Mouse (Mus musculus) thymus, postnatal 4 days (tissue): ENCODE measurements at regions not wholly inside any gene's neighbourhood (a gene's known extent, or its start where the extent isn't known, plus 50 kb on each side); places are given as distances from the start of the nearest gene placed in this dataset.

Source experiments
- DNase-seq: peaks from one replicate; pipeline ENCODE4 v3.0.0; 2021

- DNase-seq: no peak
Measured at GRCm38 (mm10) chr11:112982802-112983591, 201.0 kb downstream of the Sox9 start.

- no peak for DNase-seq
Measured at GRCm38 (mm10) chr11:112986029-112986573, 204.1 kb downstream of the Sox9 start.

- DNase-seq: no peak
Measured at GRCm38 (mm10) chr11:112987782-112988181, 205.8 kb downstream of the Sox9 start.

- no peak for DNase-seq
Measured at GRCm38 (mm10) chr11:112988900-112989299, 206.9 kb downstream of the Sox9 start.

GRCm38 (mm10) chr11:112989981-112990512, 208.0 kb downstream of the Sox9 start:
- no peak for DNase-seq

GRCm38 (mm10) chr11:112990751-112991150, 208.7 kb downstream of the Sox9 start:
- no peak for DNase-seq

GRCm38 (mm10) chr11:112991862-112992261, 209.8 kb downstream of the Sox9 start:
- DNase-seq: no peak

- DNase-seq: no peak
Measured at GRCm38 (mm10) chr11:112998777-112999583, 217.0 kb downstream of the Sox9 start.

- no peak for DNase-seq
Measured at GRCm38 (mm10) chr11:113001071-113001470, 219.0 kb downstream of the Sox9 start.

- DNase-seq: no peak
Measured at GRCm38 (mm10) chr11:113005895-113006294, 223.9 kb downstream of the Sox9 start.

GRCm38 (mm10) chr11:113008521-113008920, 226.5 kb downstream of the Sox9 start:
- DNase-seq: no peak

- DNase-seq: no peak
Measured at GRCm38 (mm10) chr11:113009376-113009775, 227.4 kb downstream of the Sox9 start.

- DNase-seq: no peak
Measured at GRCm38 (mm10) chr11:113010906-113011305, 228.9 kb downstream of the Sox9 start.

GRCm38 (mm10) chr11:113014186-113015010, 232.4 kb downstream of the Sox9 start:
- no peak for DNase-seq

GRCm38 (mm10) chr11:113015686-113016304, 233.8 kb downstream of the Sox9 start:
- DNase-seq: no peak

GRCm38 (mm10) chr11:113016801-113017715, 235.0 kb downstream of the Sox9 start:
- no peak for DNase-seq

- DNase-seq: no peak
Measured at GRCm38 (mm10) chr11:113021533-113021932, 239.5 kb downstream of the Sox9 start.

- DNase-seq: no peak
Measured at GRCm38 (mm10) chr11:113026994-113027393, 245.0 kb downstream of the Sox9 start.

- no peak for DNase-seq
Measured at GRCm38 (mm10) chr11:113028235-113028919, 246.4 kb downstream of the Sox9 start.

GRCm38 (mm10) chr11:113031405-113031804, 249.4 kb downstream of the Sox9 start:
- DNase-seq: no peak
